Mouse (Mus musculus): ENCODE data around the gene Gm4969. TPM values are rescaled to one million over a fixed set of nuclear protein-coding genes. Genes with fewer than 3 reads are reported as not detected.

The Gm4969 gene
- total RNA-seq, 1 experiment from 2014 or later = not detected

- ATAC-seq (ENCODE audit: extremely low read depth, insufficient number of reproducible peaks, low FRiP score, poor library complexity, severe bottlenecking) = no peak
Measured at GRCm38 (mm10) chr7:19051161-19051560, 67.0 kb downstream of the Gm4969 start.

GRCm38 (mm10) chr7:19050172-19050571 lies 68.0 kb downstream of the Gm4969 start:
- ATAC-seq (ENCODE audit: extremely low read depth, insufficient number of reproducible peaks, low FRiP score, poor library complexity, severe bottlenecking) = no peak

DNA sequence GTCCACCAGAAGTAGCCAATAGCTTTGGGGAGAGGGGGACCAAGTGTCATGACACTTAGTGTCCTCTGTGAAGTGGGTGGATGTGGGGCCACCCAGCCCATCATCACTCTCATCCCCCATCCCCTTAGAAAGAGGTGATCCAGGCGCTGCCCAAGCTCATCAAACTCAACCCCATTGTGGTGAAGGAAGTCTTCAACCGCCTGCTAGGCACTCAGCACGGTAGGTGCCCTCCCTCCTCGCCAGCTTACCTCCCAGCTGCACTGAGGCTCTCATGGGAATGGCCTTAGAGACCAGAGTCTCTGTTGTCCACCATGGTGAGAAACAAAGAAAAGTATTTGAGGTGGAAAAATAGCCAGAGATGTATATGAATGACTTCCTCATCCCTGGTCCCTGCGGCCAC lies 68.9 kb downstream of the Gm4969 start:
- ATAC-seq (ENCODE audit: extremely low read depth, insufficient number of reproducible peaks, low FRiP score, poor library complexity, severe bottlenecking) = no peak

Other genes starting within 250 kb of the Gm4969 start
- 146 and 154 TPM in 2 replicates for gene Pglyrp1, start 247.0 kb downstream of the Gm4969 start, total RNA-seq (2017)
- gene Ccdc61, start 208.0 kb downstream of the Gm4969 start, total RNA-seq (2017) = 16.2 and 17.5 TPM in 2 replicates
- not detected in 2 replicates for gene Nova2, start 192.5 kb downstream of the Gm4969 start, total RNA-seq (2017)
- gene Nanos2, start 131.0 kb downstream of the Gm4969 start, total RNA-seq (2017) = not detected in 2 replicates
- gene Mypop, start 127.1 kb downstream of the Gm4969 start, total RNA-seq (2017) = 0.74 and 2.0 TPM in 2 replicates
- 13.2 and 16.9 TPM in 2 replicates for gene Irf2bp1, start 114.3 kb downstream of the Gm4969 start, total RNA-seq (2017)
- gene Foxa3, start 94.8 kb downstream of the Gm4969 start, total RNA-seq (2017) = not detected in 2 replicates
- gene Sympk, start 94.0 kb downstream of the Gm4969 start, total RNA-seq (2017) = 64.8 and 67.0 TPM in 2 replicates
- gene Rsph6a, start 63.7 kb downstream of the Gm4969 start, total RNA-seq (2017) = 0.35 and 0.37 TPM in 2 replicates
- 3.1 and 3.4 TPM in 2 replicates for gene Dmwd, start 42.1 kb downstream of the Gm4969 start, total RNA-seq (2017)
- gene Dmpk, start 34.5 kb downstream of the Gm4969 start, total RNA-seq (2017) = 1.4 and 2.1 TPM in 2 replicates
- gene Six5, start 23.8 kb downstream of the Gm4969 start, total RNA-seq (2017) = 0.12 TPM in 1 of 2 replicates, not detected in the other
- gene Fbxo46, start 1.5 kb upstream of the Gm4969 start, total RNA-seq (2017) = 11.3 and 13.3 TPM in 2 replicates
- 3.8 and 5.3 TPM in 2 replicates for gene Qpctl, start 30.9 kb upstream of the Gm4969 start, total RNA-seq (2017)
- gene Snrpd2, start 31.4 kb upstream of the Gm4969 start, total RNA-seq (2017) = 26.4 and 33.0 TPM in 2 replicates
- not detected in 2 replicates for gene Gipr, start 47.8 kb upstream of the Gm4969 start, total RNA-seq (2017)
- gene Eml2, start 58.1 kb upstream of the Gm4969 start, total RNA-seq (2017) = 9.1 and 13.3 TPM in 2 replicates
- gene Gpr4, start 94.2 kb upstream of the Gm4969 start, total RNA-seq (2017) = 0.37 TPM in 1 of 2 replicates, not detected in the other
- gene Opa3, start 110.0 kb upstream of the Gm4969 start, total RNA-seq (2017) = 12.5 and 15.3 TPM in 2 replicates
- 400 and 419 TPM in 2 replicates for gene Vasp, start 153.4 kb upstream of the Gm4969 start, total RNA-seq (2017)
- not detected in 2 replicates for gene Ppm1n, start 161.7 kb upstream of the Gm4969 start, total RNA-seq (2017)
- gene Rtn2, start 164.3 kb upstream of the Gm4969 start, total RNA-seq (2017) = not detected in 2 replicates
- 60.5 and 64.4 TPM in 2 replicates for gene Fosb, start 191.7 kb upstream of the Gm4969 start, total RNA-seq (2017)
- 19.6 and 28.2 TPM in 2 replicates for gene Ercc1, start 226.4 kb upstream of the Gm4969 start, total RNA-seq (2017)
- gene Cd3eap, start 241.1 kb upstream of the Gm4969 start, total RNA-seq (2017) = 7.1 and 7.3 TPM in 2 replicates
- 0.12 and 0.37 TPM in 2 replicates for gene Ppp1r13l, start 241.4 kb upstream of the Gm4969 start, total RNA-seq (2017)

All from neutrophil, adult 5-6 weeks (primary cell).